Mouse (Mus musculus) testis, adult 2 months (tissue): ENCODE measurements around the gene 4930442H23Rik.

Experiments
- CTCF ChIP-seq: fragments of 200-500 bp; IDR thresholded peaks from 2 replicates; pipeline ENCODE4 v1.5.1; 2012; ENCODE audit warnings: low read depth, mild to moderate bottlenecking, inconsistent platforms, low read length, moderate library complexity; ENCODE audit not compliant: control insufficient read depth, insufficient read depth, insufficient replicate concordance
- POLR2A ChIP-seq: fragments of 200-500 bp; IDR thresholded peaks from 2 replicates; pipeline ENCODE4 v1.6.1; 2012; ENCODE audit warnings: low read depth, mild to moderate bottlenecking, inconsistent platforms, low read length, moderate library complexity; ENCODE audit not compliant: control insufficient read depth

DNA sequence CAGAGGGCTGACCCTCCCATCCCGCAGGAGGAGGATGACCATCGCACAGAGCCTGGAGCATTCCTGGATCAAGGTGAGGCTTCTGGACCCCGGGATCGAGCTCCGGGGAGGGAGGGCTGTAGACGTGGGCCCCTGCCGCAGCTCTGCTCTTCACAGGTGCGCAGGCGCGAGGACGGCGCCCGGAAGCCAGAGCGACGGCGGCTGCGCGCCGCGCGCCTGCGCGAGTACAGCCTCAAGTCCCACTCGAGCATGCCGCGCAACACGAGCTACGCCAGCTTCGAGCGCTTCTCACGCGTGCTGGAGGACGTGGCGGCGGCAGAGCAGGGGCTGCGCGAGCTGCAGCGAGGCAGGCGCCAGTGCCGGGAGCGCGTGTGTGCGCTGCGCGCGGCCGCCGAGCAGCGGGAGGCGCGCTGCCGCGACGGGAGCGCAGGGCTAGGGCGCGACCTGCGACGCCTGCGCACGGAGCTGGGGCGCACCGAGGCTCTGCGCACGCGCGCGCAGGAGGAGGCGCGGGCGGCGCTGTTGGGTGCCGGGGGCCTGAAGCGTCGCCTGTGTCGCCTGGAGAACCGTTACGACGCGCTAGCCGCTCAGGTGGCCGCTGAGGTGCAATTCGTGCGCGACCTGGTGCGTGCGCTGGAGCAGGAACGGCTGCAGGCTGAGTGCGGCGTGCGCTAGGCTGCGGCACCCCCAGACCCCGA lies 8.8 kb upstream of the 4930442H23Rik start:
- TF ChIP-seq CTCF (no peak), POLR2A (no peak; the same call in 1 of the 2 replicates)
